Comparison of ENCODE assay signal across 8 mouse cellular contexts in the genomic region with DNA sequence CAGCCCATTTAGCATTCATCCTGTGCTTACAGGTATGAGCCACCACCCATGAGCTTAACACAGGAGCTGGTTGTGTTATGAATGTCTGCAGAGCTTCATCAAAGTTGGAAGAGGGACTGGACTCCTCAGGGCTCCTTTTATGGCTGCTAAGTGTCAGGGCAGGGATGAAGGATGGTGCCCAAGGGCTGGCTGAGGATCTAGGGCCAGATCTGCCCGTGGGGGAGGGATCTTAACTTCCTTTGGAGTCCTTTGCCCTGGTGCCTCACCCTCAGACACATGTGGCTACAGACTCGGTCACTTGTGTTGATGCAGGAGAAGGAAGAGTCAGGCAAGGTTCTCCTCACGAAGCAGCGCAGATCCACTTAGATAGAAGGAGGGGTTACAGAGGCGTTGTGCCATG. TPM values are rescaled to one million over a fixed set of nuclear protein-coding genes. Genes with fewer than 3 reads are reported as not detected.
A peak's percentile ranks its signal among the peaks of the same experiment; 100 is the strongest.
DNase-seq lines count a peak whose midpoint lies in the region; ATAC-seq lines count a peak whose summit lies in the region.
"Had no signal": no experiment of that assay in that cellular context is flagged by ENCODE, and none has a peak within 500 bp of the region (broad histone marks: within the 10 kb centered on the region; RNA-seq: fewer than 3 reads in every experiment).

No protein-coding gene starts in this region.

- no peaks in the 10 kb centered on the region for H3K27me3 ChIP-seq in heart, embryonic 14.5 days (ENCODE audit: control insufficient read depth, insufficient read depth, low read length)
- no peaks in the 10 kb centered on the region for H3K27me3 ChIP-seq in embryonic facial prominence, embryonic 10.5 days (replicated peaks; ENCODE audit: low read depth, poor library complexity, severe bottlenecking)
- H3K27me3 ChIP-seq in forebrain, embryonic 14.5 days (replicated peaks; ENCODE audit: control insufficient read depth, insufficient read depth, low read length), result no peaks in the 10 kb centered on the region
- H3K27me3 ChIP-seq in midbrain, embryonic 14.5 days (ENCODE audit: control insufficient read depth, insufficient read depth, low read length), result no peaks in the 10 kb centered on the region

- no peak for DNase-seq in heart, postnatal 25 days (ENCODE audit: low spot score)
- no peak for DNase-seq in embryonic facial prominence, embryonic 10.5 days (ENCODE audit: low spot score)
- no peak for DNase-seq in forebrain, embryonic 14.5 days (ENCODE audit: low spot score)
- DNase-seq in midbrain, embryonic 14.5 days, result no peak
- DNase-seq in Muller cell, postnatal 12 days (ENCODE audit: inconsistent ontology term), result no peak
- no peak for DNase-seq in layer of hippocampus, postnatal 10 days (ENCODE audit: low spot score in 2 of 2)
- DNase-seq: thymus, postnatal 25 days had no signal

- WGBS in heart, embryonic 14.5 days, result 62% methylated on average over 5 of the region's 5 CpGs
- 39% methylated on average over 5 of the region's 5 CpGs for WGBS in embryonic facial prominence, embryonic 10.5 days
- 59% methylated on average over 5 of the region's 5 CpGs for WGBS in forebrain, embryonic 14.5 days
- 33% methylated on average over 5 of the region's 5 CpGs for WGBS in midbrain, embryonic 14.5 days

- H3K36me3 ChIP-seq in heart, embryonic 14.5 days (ENCODE audit: control insufficient read depth, insufficient read depth, low read length), result no peaks in the 10 kb centered on the region
- 0 out of 2 replicates have a peak, but pooled peaks cover 7% of the 10 kb centered on the region for H3K36me3 ChIP-seq in embryonic facial prominence, embryonic 10.5 days (replicated peaks)
- H3K36me3 ChIP-seq in forebrain, embryonic 14.5 days (ENCODE audit: control insufficient read depth, insufficient read depth, low read length), result no peaks in the 10 kb centered on the region
- no peaks in the 10 kb centered on the region for H3K36me3 ChIP-seq in midbrain, embryonic 14.5 days (ENCODE audit: control insufficient read depth, insufficient read depth, low read length)

- H3K9me3 ChIP-seq in heart, embryonic 14.5 days (ENCODE audit: control insufficient read depth, low read length), result no peaks in the 10 kb centered on the region
- H3K9me3 ChIP-seq in embryonic facial prominence, embryonic 10.5 days, result no peaks in the 10 kb centered on the region
- H3K9me3 ChIP-seq in forebrain, embryonic 14.5 days (replicated peaks; ENCODE audit: control insufficient read depth, low read length), result no peaks in the 10 kb centered on the region
- no peaks in the 10 kb centered on the region for H3K9me3 ChIP-seq in midbrain, embryonic 14.5 days (ENCODE audit: control insufficient read depth, low read length)

- ATAC-seq in heart, embryonic 14.5 days (ENCODE audit: insufficient number of reproducible peaks, insufficient read depth, low FRiP score, low read depth), result no peak
- ATAC-seq in forebrain, embryonic 14.5 days, result no peak
- ATAC-seq in midbrain, embryonic 14.5 days (ENCODE audit: low FRiP score, low TSS enrichment), result no peak

- intact Hi-C loops in heart, postnatal 25 days (cut with DNase I), result loop anchor here (2.0 to 5.0 kb wide), 2 partner anchors 37 to 44 kb away; no protein-coding TSS in a partner anchor

- H3K27ac ChIP-seq in heart, embryonic 14.5 days (replicated peaks in 1 of 2; ENCODE audit: control insufficient read depth in 1 of 2, insufficient read depth in 1 of 2, low read depth in 2 of 2, low read length in 2 of 2), result peak overlapping the region; percentile 28 to 98
- H3K27ac ChIP-seq in embryonic facial prominence, embryonic 10.5 days (replicated peaks), result peak overlapping the region; percentile 90
- H3K27ac ChIP-seq in forebrain, embryonic 14.5 days (ENCODE audit: low read depth, low read length), result peak overlapping the region; percentile 36; the same call in 1 of the 2 replicates
- H3K27ac ChIP-seq in midbrain, embryonic 14.5 days (replicated peaks; ENCODE audit: low read depth, low read length), result peak overlapping the region; percentile 92

- peak overlapping the region; percentile 9; the same call in 1 of the 2 replicates for H3K9ac ChIP-seq in heart, embryonic 14.5 days (ENCODE audit: low read length)
- H3K9ac ChIP-seq in forebrain, embryonic 14.5 days (ENCODE audit: low read length), result no peak overlapping the region
- H3K9ac ChIP-seq in midbrain, embryonic 14.5 days (replicated peaks; ENCODE audit: low read length), result no peak overlapping the region

- H3K4me2 ChIP-seq in heart, embryonic 14.5 days (ENCODE audit: low read length), result peak overlapping the region; percentile 85
- peak overlapping the region; percentile 80; the same call in 1 of the 2 replicates for H3K4me2 ChIP-seq in forebrain, embryonic 14.5 days (ENCODE audit: low read length)
- H3K4me2 ChIP-seq in midbrain, embryonic 14.5 days (ENCODE audit: low read length), result peak overlapping the region; percentile 82

- peaks cover 61 to 81% of the 10 kb centered on the region in 2 experiments for H3K4me1 ChIP-seq in heart, embryonic 14.5 days (ENCODE audit: control insufficient read depth in 2 of 2, insufficient read depth in 2 of 2, low read length in 2 of 2)
- peaks cover 86% of the 10 kb centered on the region for H3K4me1 ChIP-seq in embryonic facial prominence, embryonic 10.5 days
- peaks cover 25% of the 10 kb centered on the region for H3K4me1 ChIP-seq in forebrain, embryonic 14.5 days (ENCODE audit: control insufficient read depth, insufficient read depth, low read length)
- H3K4me1 ChIP-seq in midbrain, embryonic 14.5 days (ENCODE audit: control insufficient read depth, insufficient read depth, low read length), result peaks cover 25% of the 10 kb centered on the region

- H3K4me3 ChIP-seq in heart, embryonic 14.5 days (ENCODE audit: control insufficient read depth in 1 of 2, insufficient read depth in 1 of 2, low read depth in 1 of 2, low read length in 2 of 2), result no peak overlapping the region
- peak overlapping the region; percentile 55 for H3K4me3 ChIP-seq in embryonic facial prominence, embryonic 10.5 days
- no peak overlapping the region for H3K4me3 ChIP-seq in forebrain, embryonic 14.5 days (ENCODE audit: low read depth, low read length)
- H3K4me3 ChIP-seq in midbrain, embryonic 14.5 days (replicated peaks; ENCODE audit: low read depth, low read length), result no peak overlapping the region

RNA-seq across cellular contexts. Expression of a gene that starts 43.9 kb away (rescaled TPM):
- 95.0 and 97.4 TPM in 2 replicates for polyA plus RNA-seq in heart, embryonic 14.5 days (2014; fragmentation: Nextera tagmentation; extraction: Ambion mirVana)
- 100 to 1,000 TPM; 301 to 306 TPM for total RNA-seq in heart, postnatal 25 days (2021)
- 60.4 and 71.7 TPM in 2 replicates for polyA plus RNA-seq in embryonic facial prominence, embryonic 10.5 days (2016; fragmentation: Nextera tagmentation; extraction: Ambion mirVana)
- polyA plus RNA-seq in forebrain, embryonic 14.5 days (2014; fragmentation: Nextera tagmentation; extraction: Ambion mirVana), result 75.5 and 80.8 TPM in 2 replicates
- 67.9 and 70.0 TPM in 2 replicates for polyA plus RNA-seq in midbrain, embryonic 14.5 days (2014; fragmentation: Nextera tagmentation; extraction: Ambion mirVana)
- total RNA-seq in layer of hippocampus, postnatal 10 days (2021), result 10 to 100 TPM; 62.3 to 64.5 TPM

Comparison
In these comparisons a context has a peak if more than half of its experiments do, and no peak if none do; other contexts are left out.
1. H3K27ac ChIP-seq: peak in every context shown above with its lines; median percentile 92 in midbrain, embryonic 14.5 days; 90 in embryonic facial prominence, embryonic 10.5 days; 63 in heart, embryonic 14.5 days; 36 in forebrain, embryonic 14.5 days.